Mouse (Mus musculus): ENCODE data around the gene Ankmy1.

DNA sequence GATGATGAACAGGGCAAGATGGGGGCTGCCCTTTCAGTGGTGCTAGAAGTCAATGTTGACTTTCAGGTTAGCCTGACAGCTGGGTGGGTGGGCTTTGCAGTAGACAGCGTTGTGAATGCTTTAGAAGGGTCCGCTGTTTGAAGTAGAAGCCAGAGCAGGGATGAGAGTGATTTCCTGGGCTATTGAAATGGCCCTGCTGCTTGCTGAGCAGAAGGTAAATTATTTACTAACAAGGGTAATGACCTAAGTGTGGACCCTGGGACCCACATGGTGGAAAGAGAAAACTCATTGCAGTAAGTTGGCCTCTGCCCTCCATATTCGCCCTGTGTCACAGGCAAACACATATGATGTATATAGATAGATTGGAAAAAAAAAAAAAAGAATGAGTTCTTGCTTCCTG, 33.8 kb upstream of the Ankmy1 start:
- TF ChIP-seq MAX (IDR thresholded peaks at IDR 0.05) (no peak), MYOD1 (IDR thresholded peaks at IDR 0.05; ENCODE audit: control insufficient read depth, insufficient read length, low read depth) (no peak), CTCF (IDR thresholded peaks at IDR 0.05; ENCODE audit: control insufficient read depth, insufficient read depth, insufficient read length) (no peak), CEBPB (IDR thresholded peaks at IDR 0.05; ENCODE audit: low read depth) (no peak), MYOG (IDR thresholded peaks at IDR 0.05; ENCODE audit: control insufficient read depth, extremely low read depth, insufficient read length) (no peak)
